Mouse (Mus musculus) liver, embryonic 12.5 days (tissue): ENCODE results near the gene Gsdma3. TPM values are rescaled to one million over a fixed set of nuclear protein-coding genes. Genes with fewer than 3 reads are reported as not detected.
"Not testable (repeated sequence)": the region's sequence is repeated elsewhere in the genome, so short reads cannot be mapped to it uniquely, and the experiment has no call there.

Experiments
- ATAC-seq: fragments of 200-750 bp; cut with Nextera tagmentation; 2 replicates; pipeline ENCODE4 v1.8.0; 2017; ENCODE audit warnings: moderate number of reproducible peaks, mild to moderate bottlenecking, moderate library complexity
- H3K27ac ChIP-seq: fragments of 300-500 bp; sonication (generic); 2 replicates; pipeline ENCODE4 v1.5.1; 2016; ENCODE audit warnings: mild to moderate bottlenecking
- H3K27me3 ChIP-seq: fragments of 300-500 bp; sonication (generic); replicated peaks from 2 replicates; pipeline ENCODE4 v1.6.1; 2016; ENCODE audit warnings: mild to moderate bottlenecking, moderate library complexity
- H3K36me3 ChIP-seq: fragments of 300-500 bp; sonication (generic); 2 replicates; pipeline ENCODE4 v1.6.1; 2016; ENCODE audit warnings: mild to moderate bottlenecking, moderate library complexity
- H3K4me1 ChIP-seq: fragments of 300-500 bp; sonication (generic); 2 replicates; pipeline ENCODE4 v1.6.1; 2016
- H3K4me2 ChIP-seq: fragments of 300-500 bp; sonication (generic); 2 replicates; pipeline ENCODE4 v1.6.1; 2016; ENCODE audit warnings: mild to moderate bottlenecking, moderate library complexity
- H3K4me3 ChIP-seq: fragments of 300-500 bp; sonication (generic); 2 replicates; pipeline ENCODE4 v1.5.1; 2016; ENCODE audit warnings: mild to moderate bottlenecking, moderate library complexity
- H3K9ac ChIP-seq: fragments of 300-500 bp; sonication (generic); 2 replicates; pipeline ENCODE4 v1.6.1; 2016; ENCODE audit warnings: mild to moderate bottlenecking, moderate library complexity
- H3K9me3 ChIP-seq: fragments of 300-500 bp; sonication (generic); replicated peaks from 2 replicates; pipeline ENCODE4 v1.6.1; 2016; ENCODE audit warnings: mild to moderate bottlenecking, moderate library complexity
- WGBS: fragments of 180-500 bp; shearing (Covaris S2); methylation state at CpG from one replicate; pipeline ENCODE4 v1.1.7; 2016; ENCODE audit not compliant: insufficient replicate concordance; 5-methylcytosine and 5-hydroxymethylcytosine counted together
- polyA plus RNA-seq: library from polyadenylated mRNA; unstranded; fragments of >200 nt; fragmentation: Nextera tagmentation; extraction: Ambion mirVana; gene quantifications from 2 replicates; pipeline ENCODE4 v1.2.1, GENCODE M21; 2016

Gsdma3 gene
- polyA plus RNA-seq, 1 experiment from 2014 or later = not detected

DNA sequence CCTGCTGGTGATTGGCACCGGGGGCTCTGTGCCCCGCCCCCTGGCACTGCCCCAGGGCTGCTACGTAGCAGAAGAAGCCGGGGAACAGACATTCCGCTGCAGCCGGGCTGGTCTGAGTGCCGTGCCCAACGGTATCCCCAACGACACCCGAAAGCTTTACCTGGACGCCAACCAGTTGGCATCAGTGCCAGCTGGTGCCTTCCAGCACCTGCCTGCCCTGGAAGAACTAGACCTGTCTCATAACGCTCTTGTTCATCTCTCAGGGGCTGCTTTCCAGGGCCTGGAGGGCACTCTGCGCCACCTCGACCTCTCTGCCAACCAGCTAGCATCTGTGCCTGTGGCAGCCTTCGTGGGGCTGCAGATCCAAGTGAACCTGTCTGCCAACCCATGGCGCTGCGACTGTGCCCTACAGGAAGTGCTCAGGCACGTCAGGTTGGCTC lies 27.3 kb upstream of the Gsdma3 start:
- Histone ChIP-seq H3K27ac (no peak overlapping the region), H3K9ac (no peak overlapping the region), H3K27me3 (peaks cover 72% of the 10 kb centered on the region), H3K4me3 (no peak overlapping the region), H3K36me3 (no peaks in the 10 kb centered on the region), H3K4me2 (no peak overlapping the region), H3K9me3 (no peaks in the 10 kb centered on the region), H3K4me1 (peaks cover 13% of the 10 kb centered on the region)
- 53% methylated on average over 18 of the region's 18 CpGs for WGBS
- ATAC-seq = no peak

- H3K36me3 ChIP-seq = no peaks in the 10 kb centered on the region
- H3K9ac ChIP-seq = no peak overlapping the region
- H3K9me3 ChIP-seq = no peaks in the 10 kb centered on the region
- H3K27ac ChIP-seq = no peak overlapping the region
- H3K4me3 ChIP-seq = no peak overlapping the region
- H3K27me3 ChIP-seq = peaks cover 68% of the 10 kb centered on the region
- peaks cover 13% of the 10 kb centered on the region for H3K4me1 ChIP-seq
- WGBS = 10% methylated on average over 13 of the region's 18 CpGs
- ATAC-seq = no peak
- H3K4me2 ChIP-seq = no peak overlapping the region
Observed at GRCm38 (mm10) chr11:98599291-98599690, 26.9 kb upstream of the Gsdma3 start.

- Histone ChIP-seq H3K36me3 (no peaks in the 10 kb centered on the region), H3K9ac (no peak overlapping the region; the same call in 1 of the 2 replicates), H3K27me3 (peaks cover 75% of the 10 kb centered on the region), H3K4me1 (peaks cover 10% of the 10 kb centered on the region), H3K4me2 (peak overlapping the region; percentile 65), H3K4me3 (peak overlapping the region; percentile 31), H3K27ac (no peak overlapping the region), H3K9me3 (no peaks in the 10 kb centered on the region)
- WGBS = under 1% methylated on average over 20 of the region's 20 CpGs
- peak; percentile 63 for ATAC-seq
Observed at GRCm38 (mm10) chr11:98602090-98602690, 24.0 kb upstream of the Gsdma3 start.

DNA sequence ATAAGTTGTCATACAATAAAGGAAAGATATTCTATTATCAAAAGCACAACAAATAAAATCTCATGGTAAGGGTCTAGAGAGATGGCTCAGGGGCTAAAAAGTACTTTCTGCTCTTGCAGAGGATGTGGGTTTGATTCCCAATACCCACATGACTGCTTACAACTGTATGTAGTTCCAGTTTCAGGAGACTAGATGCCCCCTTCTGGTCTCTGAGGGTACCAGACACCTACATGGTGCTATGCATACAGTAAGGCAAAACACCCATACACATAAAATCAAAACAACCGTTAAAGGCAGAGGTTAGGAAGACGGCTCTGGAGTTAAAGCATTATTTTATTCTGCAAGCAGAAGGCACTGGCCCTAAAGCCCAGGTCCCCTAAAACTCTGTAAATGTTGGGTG lies 22.2 kb upstream of the Gsdma3 start:
- Histone ChIP-seq H3K4me1 (peaks cover 10% of the 10 kb centered on the region), H3K27me3 (peaks cover 74% of the 10 kb centered on the region), H3K9ac (no peak overlapping the region), H3K4me3 (no peak overlapping the region), H3K9me3 (no peaks in the 10 kb centered on the region), H3K4me2 (no peak overlapping the region), H3K36me3 (no peaks in the 10 kb centered on the region), H3K27ac (no peak overlapping the region)
- 65% methylated on average over 2 of the region's 2 CpGs for WGBS
- ATAC-seq = no peak

DNA sequence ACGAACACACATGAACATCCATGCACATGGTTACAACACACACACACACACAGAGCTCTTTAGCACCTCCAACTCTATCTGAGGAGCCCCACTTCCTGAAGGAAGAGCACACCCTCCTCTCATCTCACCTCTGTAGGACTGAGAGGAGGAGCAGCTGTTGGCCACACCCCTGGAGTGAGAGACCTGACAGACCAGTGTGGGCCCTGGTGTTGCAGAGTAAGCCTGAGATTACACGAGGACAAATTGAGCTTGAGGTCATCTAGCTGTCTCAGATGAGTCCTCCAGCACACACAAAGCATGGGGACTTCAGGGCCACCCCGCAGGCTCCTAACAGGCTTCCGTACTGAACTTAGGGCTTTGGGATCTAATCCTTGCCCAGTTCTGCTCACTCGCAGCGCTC lies 21.2 kb upstream of the Gsdma3 start:
- H3K4me2 ChIP-seq, H3K9me3 ChIP-seq, ATAC-seq, H3K9ac ChIP-seq, H3K27ac ChIP-seq, H3K36me3 ChIP-seq, H3K4me3 ChIP-seq, H3K4me1 ChIP-seq: not testable (repeated sequence)
- peaks cover 74% of the 10 kb centered on the region for H3K27me3 ChIP-seq
- 53% methylated on average over 6 of the region's 6 CpGs for WGBS

GRCm38 (mm10) chr11:98606763-98607162 lies 19.4 kb upstream of the Gsdma3 start:
- Histone ChIP-seq H3K27ac (no peak overlapping the region), H3K9ac (no peak overlapping the region), H3K27me3 (peaks cover 60% of the 10 kb centered on the region), H3K4me3 (no peak overlapping the region), H3K4me1 (peaks cover 8% of the 10 kb centered on the region), H3K36me3 (no peaks in the 10 kb centered on the region), H3K4me2 (no peak overlapping the region), H3K9me3 (no peaks in the 10 kb centered on the region)
- 7% methylated on average over 3 of the region's 3 CpGs for WGBS
- no peak for ATAC-seq

DNA sequence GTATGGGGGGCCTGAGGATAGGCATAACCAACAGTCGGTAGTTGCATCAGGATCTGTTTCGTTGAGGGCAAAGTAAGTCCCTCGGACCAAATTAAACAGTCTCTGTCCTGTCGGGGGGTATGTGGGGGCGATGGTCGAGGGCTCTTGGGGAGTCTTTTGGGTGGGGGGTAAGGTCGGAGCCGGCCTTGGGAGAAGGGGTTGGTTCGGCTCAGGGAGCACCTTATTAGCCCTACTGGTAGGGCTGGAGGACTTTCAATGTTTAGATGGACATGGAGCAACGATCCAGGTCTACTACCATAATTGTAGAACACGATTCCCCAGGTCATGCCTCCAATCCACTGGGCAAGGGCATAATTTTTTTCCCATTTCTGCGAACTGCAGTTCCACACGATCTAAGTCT lies 5.4 kb upstream of the Gsdma3 start:
- no peak overlapping the region for H3K9ac ChIP-seq
- ATAC-seq = no peak
- no peaks in the 10 kb centered on the region for H3K4me1 ChIP-seq
- no peak overlapping the region for H3K4me2 ChIP-seq
- H3K9me3 ChIP-seq = peaks cover 10% of the 10 kb centered on the region; the same call in 1 of the 2 replicates
- no peak overlapping the region for H3K4me3 ChIP-seq
- no peak overlapping the region for H3K27ac ChIP-seq
- H3K27me3 ChIP-seq = no peaks in the 10 kb centered on the region
- 79% methylated on average over 13 of the region's 13 CpGs for WGBS
- no peaks in the 10 kb centered on the region for H3K36me3 ChIP-seq

- not testable (repeated sequence) for ATAC-seq, H3K4me1 ChIP-seq
- 73% methylated on average over 6 of the region's 6 CpGs for WGBS
Observed at GRCm38 (mm10) chr11:98623981-98624380, 2.2 kb upstream of the Gsdma3 start.

GRCm38 (mm10) chr11:98624381-98624780 lies 1.8 kb upstream of the Gsdma3 start:
- not testable (repeated sequence) for H3K9ac ChIP-seq, H3K27me3 ChIP-seq, H3K4me2 ChIP-seq, H3K36me3 ChIP-seq, H3K9me3 ChIP-seq, H3K4me1 ChIP-seq, H3K27ac ChIP-seq, H3K4me3 ChIP-seq, ATAC-seq
- WGBS = 67% methylated on average over 2 of the region's 2 CpGs

More at GRCm38 (mm10) chr11:98623981-98624380, 2.2 kb upstream of the Gsdma3 start:
- H3K27ac ChIP-seq, H3K9ac ChIP-seq, H3K4me3 ChIP-seq, H3K4me2 ChIP-seq, H3K36me3 ChIP-seq, H3K9me3 ChIP-seq, H3K27me3 ChIP-seq: not testable (repeated sequence)

DNA sequence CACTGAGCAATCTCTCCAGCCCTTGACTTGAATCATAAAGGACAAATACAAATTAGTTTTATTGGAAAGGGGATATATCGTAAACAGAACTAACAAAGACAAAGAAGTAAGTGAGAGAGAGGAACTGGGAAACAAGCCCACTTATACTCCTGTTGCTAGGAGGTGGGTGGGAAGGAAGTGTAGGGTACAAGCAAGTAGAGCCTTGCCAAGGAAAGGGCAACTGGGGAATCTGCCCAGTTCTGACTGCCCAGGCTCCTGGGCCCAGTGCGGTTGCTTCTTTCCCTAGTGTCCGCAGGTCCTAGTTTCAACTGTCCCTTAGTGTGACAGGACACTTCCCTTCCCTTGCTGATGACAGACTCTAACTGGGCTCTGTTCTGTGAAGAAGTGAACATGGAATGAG lies 2.5 kb downstream of the Gsdma3 start:
- Histone ChIP-seq H3K9me3 (no peaks in the 10 kb centered on the region), H3K4me2 (no peak overlapping the region), H3K4me3 (no peak overlapping the region), H3K27me3 (peaks cover 17% of the 10 kb centered on the region; the same call in 1 of the 2 replicates), H3K4me1 (no peaks in the 10 kb centered on the region), H3K9ac (no peak overlapping the region), H3K27ac (no peak overlapping the region), H3K36me3 (no peaks in the 10 kb centered on the region)
- WGBS = 82% methylated on average over 3 of the region's 3 CpGs
- ATAC-seq = no peak

GRCm38 (mm10) chr11:98630646-98631045 lies 4.5 kb downstream of the Gsdma3 start:
- no peaks in the 10 kb centered on the region for H3K36me3 ChIP-seq
- peaks cover 17% of the 10 kb centered on the region; the same call in 1 of the 2 replicates for H3K27me3 ChIP-seq
- H3K9me3 ChIP-seq = no peaks in the 10 kb centered on the region
- ATAC-seq = no peak
- H3K9ac ChIP-seq = no peak overlapping the region
- H3K27ac ChIP-seq = no peak overlapping the region
- H3K4me3 ChIP-seq = no peak overlapping the region
- WGBS = 70% methylated on average over 5 of the region's 5 CpGs
- no peak overlapping the region for H3K4me2 ChIP-seq
- H3K4me1 ChIP-seq = no peaks in the 10 kb centered on the region

DNA sequence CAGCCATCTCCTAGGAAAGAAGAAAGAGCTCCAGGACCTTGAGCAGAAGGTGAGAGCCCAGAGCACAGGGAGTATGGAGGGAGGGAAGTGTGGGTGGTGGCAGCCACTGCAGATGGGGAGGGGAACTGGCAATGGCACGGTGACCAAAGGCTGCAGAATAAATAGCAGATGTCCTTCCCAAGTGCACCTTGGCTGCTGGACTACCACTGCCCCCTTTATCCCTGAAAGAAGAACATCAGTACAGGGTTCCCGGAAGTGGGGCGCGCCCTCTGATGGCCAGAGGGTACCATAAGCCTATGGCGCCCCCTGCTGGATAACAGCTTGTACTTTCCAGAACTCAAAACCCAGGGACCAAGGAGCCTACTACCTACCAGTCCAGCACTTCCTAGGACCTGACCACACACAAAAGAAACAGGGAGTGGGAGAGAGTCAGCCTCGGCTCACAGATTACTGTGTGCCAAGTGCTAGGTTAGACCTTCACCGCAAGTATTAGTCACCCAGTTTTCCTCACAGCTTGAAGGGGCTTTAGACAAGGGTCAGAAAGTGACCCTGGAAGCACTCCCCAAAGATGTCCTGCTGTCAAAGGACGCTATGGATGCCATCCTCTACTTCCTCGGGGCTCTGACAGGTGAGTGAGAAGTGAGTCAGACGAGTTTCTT lies 9.3 kb downstream of the Gsdma3 start:
- peaks cover 15% of the 10 kb centered on the region; the same call in 1 of the 2 replicates for H3K27me3 ChIP-seq
- not testable (repeated sequence) for H3K4me2 ChIP-seq, H3K27ac ChIP-seq, H3K9me3 ChIP-seq, H3K4me1 ChIP-seq, H3K36me3 ChIP-seq, H3K4me3 ChIP-seq, H3K9ac ChIP-seq
- 0 out of 2 replicates have a peak, but pooled peaks have one; percentile 35 for ATAC-seq
- 21% methylated on average over 10 of the region's 10 CpGs for WGBS
